Mouse (Mus musculus) liver, postnatal 0 days (tissue): Measurements from ENCODE around the gene Arhgef12. TPM values are rescaled to one million over a fixed set of nuclear protein-coding genes. Genes with fewer than 3 reads are reported as not detected.

Source experiments
- ATAC-seq: fragments of 200-750 bp; cut with Nextera tagmentation; 2 replicates; pipeline ENCODE4 v1.8.0; 2017; ENCODE audit warnings: mild to moderate bottlenecking, moderate library complexity
- DNase-seq: peaks from one replicate; pipeline ENCODE4 v3.0.0-alpha.2; 2016
- H3K27ac ChIP-seq: fragments of 300-500 bp; sonication (generic); 2 replicates; pipeline ENCODE4 v1.5.1; 2014; ENCODE audit warnings: antibody characterized with exemption, moderate library complexity, mild to moderate bottlenecking, low read depth
- H3K27me3 ChIP-seq: fragments of 300-500 bp; sonication (generic); 2 replicates; pipeline ENCODE4 v1.6.1; 2014; ENCODE audit warnings: low read length, control low read depth, mixed read lengths; ENCODE audit not compliant: insufficient read depth
- H3K36me3 ChIP-seq: fragments of 300-500 bp; sonication (generic); replicated peaks from 2 replicates; pipeline ENCODE4 v1.6.1; 2014; ENCODE audit warnings: mild to moderate bottlenecking, control low read depth, low read length, moderate library complexity, mixed read lengths; ENCODE audit not compliant: insufficient read depth
- H3K4me1 ChIP-seq: fragments of 300-500 bp; sonication (generic); 2 replicates; pipeline ENCODE4 v1.6.1; 2014; ENCODE audit warnings: antibody characterized with exemption, mild to moderate bottlenecking, control low read depth; ENCODE audit not compliant: insufficient read depth
- H3K4me2 ChIP-seq: fragments of 300-500 bp; sonication (generic); 2 replicates; pipeline ENCODE4 v1.6.1; 2014; ENCODE audit warnings: low read depth, mild to moderate bottlenecking, low read length, moderate library complexity, mixed read lengths
- H3K4me3 ChIP-seq: fragments of 300-500 bp; sonication (generic); 2 replicates; pipeline ENCODE4 v1.5.1; 2014; ENCODE audit warnings: low read depth, low read length
- H3K9ac ChIP-seq: fragments of 300-500 bp; sonication (generic); replicated peaks from 2 replicates; pipeline ENCODE4 v1.6.1; 2014; ENCODE audit warnings: mild to moderate bottlenecking, moderate library complexity
- H3K9me3 ChIP-seq: fragments of 300-500 bp; sonication (generic); 2 replicates; pipeline ENCODE4 v1.6.1; 2016; ENCODE audit warnings: mild to moderate bottlenecking, control low read depth, low read length, mixed read lengths
- CTCF ChIP-seq: sonication (generic); IDR thresholded peaks from 2 replicates; pipeline ENCODE4 v1.5.1; 2016; ENCODE audit warnings: antibody characterized with exemption, low read depth
- EP300 ChIP-seq: IDR thresholded peaks from 2 replicates; pipeline ENCODE4 v1.6.1; 2016; ENCODE audit warnings: antibody characterized with exemption, low read depth, mild to moderate bottlenecking
- WGBS: fragments of 180-500 bp; shearing (Covaris S2); extraction: QIAGEN DNeasy Blood & Tissue Kit; methylation state at CpG from one replicate; pipeline ENCODE4 v1.1.7; 2014; ENCODE audit not compliant: insufficient replicate concordance; 5-methylcytosine and 5-hydroxymethylcytosine counted together
- polyA plus RNA-seq: library from polyadenylated mRNA; unstranded; fragments of >200 nt; fragmentation: Nextera tagmentation; extraction: Ambion mirVana; gene quantifications from 2 replicates; pipeline ENCODE4 v1.2.1, GENCODE M21; 2015

Gene Arhgef12
- polyA plus RNA-seq, 1 experiment from 2014 or later: 4.8 TPM

- DNase-seq: no peak
Measured at GRCm38 (mm10) chr9:43094828-43095227, 12.2 kb downstream of the Arhgef12 start.

GRCm38 (mm10) chr9:43093803-43094202, 13.2 kb downstream of the Arhgef12 start:
- 78% methylated on average over 3 of the region's 3 CpGs for WGBS

More at GRCm38 (mm10) chr9:43094828-43095227, 12.2 kb downstream of the Arhgef12 start:
- no peaks in the 10 kb centered on the region for H3K27me3 ChIP-seq
- H3K36me3 ChIP-seq: no peaks in the 10 kb centered on the region
- no peak for ATAC-seq
- H3K4me1 ChIP-seq: peaks cover 26% of the 10 kb centered on the region
- WGBS: 80% methylated on average over 4 of the region's 4 CpGs
- no peak overlapping the region for H3K4me2 ChIP-seq
- TF ChIP-seq EP300 (no peak), CTCF (no peak)
- no peak overlapping the region for H3K27ac ChIP-seq
- no peak overlapping the region for H3K9ac ChIP-seq
- no peak overlapping the region for H3K4me3 ChIP-seq
- H3K9me3 ChIP-seq: no peaks in the 10 kb centered on the region

DNA sequence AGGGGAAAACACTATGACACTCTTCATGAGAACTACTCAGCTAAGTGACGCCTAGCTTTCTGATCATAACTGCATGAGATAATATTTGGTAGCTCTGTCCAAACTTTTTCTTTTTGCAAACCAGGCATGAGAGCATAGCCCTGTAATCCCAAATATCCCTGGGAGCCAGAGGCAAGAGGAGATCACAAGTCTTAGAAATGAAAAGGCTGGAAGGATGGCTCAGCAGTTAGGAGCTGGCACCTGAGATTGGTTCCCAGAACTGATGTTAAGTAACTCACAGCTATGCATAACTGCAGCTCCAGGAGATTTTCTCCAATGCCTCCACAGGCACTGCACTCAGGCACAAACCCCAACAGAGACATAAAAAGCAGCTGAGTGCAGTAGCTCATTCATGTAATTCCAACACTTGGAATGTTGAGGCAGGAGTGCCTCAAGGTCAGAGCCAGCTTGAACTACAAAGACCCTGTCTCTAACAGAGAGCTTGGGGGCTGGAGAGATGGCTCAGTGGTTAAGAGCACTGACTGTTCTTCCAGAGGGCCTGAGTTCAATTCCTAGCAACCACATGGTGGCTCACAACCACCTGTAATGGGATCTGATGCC, 21.3 kb downstream of the Arhgef12 start:
- no peak overlapping the region for H3K4me2 ChIP-seq
- WGBS: 88% methylated on average over 1 of the region's 1 CpGs
- H3K9me3 ChIP-seq: no peaks in the 10 kb centered on the region
- H3K27ac ChIP-seq: no peak overlapping the region
- no peaks in the 10 kb centered on the region for H3K27me3 ChIP-seq
- TF ChIP-seq CTCF (no peak), EP300 (no peak)
- H3K4me3 ChIP-seq: no peak overlapping the region
- ATAC-seq (no peak), DNase-seq (no peak)
- H3K9ac ChIP-seq: no peak overlapping the region
- 0 out of 2 replicates have a peak, but pooled peaks cover 4% of the 10 kb centered on the region for H3K36me3 ChIP-seq
- peaks cover 10% of the 10 kb centered on the region; the same call in 1 of the 2 replicates for H3K4me1 ChIP-seq

More at GRCm38 (mm10) chr9:43093803-43094202, 13.2 kb downstream of the Arhgef12 start:
- H3K4me2 ChIP-seq: no peak overlapping the region
- no peaks in the 10 kb centered on the region for H3K36me3 ChIP-seq
- no peak overlapping the region for H3K4me3 ChIP-seq
- H3K9me3 ChIP-seq: no peaks in the 10 kb centered on the region
- H3K9ac ChIP-seq: no peak overlapping the region
- TF ChIP-seq EP300 (no peak), CTCF (no peak)
- H3K4me1 ChIP-seq: peaks cover 26% of the 10 kb centered on the region
- no peaks in the 10 kb centered on the region for H3K27me3 ChIP-seq
- no peak for DNase-seq
- ATAC-seq: no peak
- H3K27ac ChIP-seq: no peak overlapping the region

DNA sequence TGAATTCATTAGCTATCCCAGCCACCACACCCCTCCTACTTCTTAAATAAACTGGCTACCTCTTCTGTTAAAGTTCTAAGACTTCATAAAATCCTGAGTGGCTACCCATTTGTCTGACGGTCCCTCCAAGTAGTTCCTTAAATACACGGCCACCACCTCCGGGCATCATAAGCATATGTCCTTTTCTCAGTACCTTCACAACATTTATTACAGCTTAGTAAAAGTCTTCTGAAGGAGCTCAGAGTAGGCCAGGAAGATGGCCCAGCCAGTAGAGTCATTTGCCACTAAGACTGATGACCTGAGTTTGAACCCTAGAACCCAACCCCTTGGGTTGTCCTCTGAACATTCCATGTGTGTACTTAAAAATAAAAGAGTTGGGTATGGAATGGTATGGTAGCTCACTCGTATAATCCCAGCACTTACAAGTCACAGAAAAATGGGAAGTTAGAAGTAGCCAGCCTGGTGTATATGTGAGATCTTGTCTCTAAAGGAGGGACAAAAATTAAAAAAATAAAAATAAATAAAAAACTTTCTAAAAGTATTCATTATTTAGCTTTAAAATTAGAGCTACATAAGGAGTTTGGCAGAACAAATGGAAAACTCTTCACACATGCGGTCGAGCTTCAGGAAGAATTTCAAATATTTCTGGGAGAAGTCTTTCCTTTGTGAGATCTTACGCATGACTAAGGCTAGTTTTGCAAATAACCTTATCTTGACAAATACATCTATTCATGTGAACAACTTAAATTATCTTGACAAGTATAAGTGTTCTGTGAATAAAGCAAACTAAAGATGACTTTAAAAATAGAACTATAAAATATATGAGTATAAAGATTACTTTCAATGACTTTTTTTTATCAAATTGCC, 22.3 kb downstream of the Arhgef12 start:
- 76% methylated on average over 7 of the region's 7 CpGs for WGBS
- TF ChIP-seq CTCF: no peak
- TF ChIP-seq EP300: no peak
- Histone ChIP-seq H3K4me2 (no peak overlapping the region), H3K4me3 (no peak overlapping the region), H3K36me3 (0 out of 2 replicates have a peak, but pooled peaks cover 4% of the 10 kb centered on the region), H3K9ac (no peak overlapping the region), H3K27ac (no peak overlapping the region), H3K9me3 (no peaks in the 10 kb centered on the region), H3K27me3 (no peaks in the 10 kb centered on the region), H3K4me1 (peaks cover 10% of the 10 kb centered on the region; the same call in 1 of the 2 replicates)
- no peak for DNase-seq
- ATAC-seq: no peak

DNA sequence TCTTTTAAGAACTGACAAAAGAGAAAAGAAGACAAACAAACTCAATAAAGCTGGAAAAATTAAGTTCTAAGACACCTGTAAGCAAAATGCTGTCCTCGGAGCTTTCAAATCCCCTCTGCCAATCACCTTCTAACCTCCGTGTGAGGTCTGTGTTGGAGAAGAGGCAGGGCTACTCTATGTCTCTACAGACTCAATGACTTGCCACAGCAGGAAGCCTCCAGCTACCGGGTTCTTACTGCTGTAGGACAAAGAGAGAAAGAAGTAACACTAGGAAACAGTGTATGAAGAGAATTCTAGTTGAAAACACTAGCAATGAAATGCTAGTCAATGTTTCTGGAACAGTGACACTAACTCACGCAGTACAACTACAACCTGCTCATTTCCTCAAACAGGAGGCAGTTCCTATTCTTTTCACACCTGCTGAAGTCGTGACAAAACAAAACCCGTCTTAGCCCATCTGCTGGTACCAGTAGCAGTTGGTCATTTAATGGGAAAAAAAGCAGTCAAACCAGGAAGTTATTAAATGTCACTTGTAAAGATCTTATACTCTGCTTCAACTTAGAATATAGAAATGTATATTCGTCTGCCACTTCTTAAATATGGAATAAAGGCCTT, 23.5 kb downstream of the Arhgef12 start:
- H3K4me1 ChIP-seq: peaks cover 10% of the 10 kb centered on the region; the same call in 1 of the 2 replicates
- ATAC-seq (no peak), DNase-seq (no peak)
- 59% methylated on average over 7 of the region's 7 CpGs for WGBS
- TF ChIP-seq EP300 (no peak), CTCF (no peak)
- H3K4me2 ChIP-seq: no peak overlapping the region
- no peaks in the 10 kb centered on the region for H3K27me3 ChIP-seq
- H3K4me3 ChIP-seq: no peak overlapping the region
- H3K9ac ChIP-seq: no peak overlapping the region
- H3K27ac ChIP-seq: no peak overlapping the region
- 0 out of 2 replicates have a peak, but pooled peaks cover 4% of the 10 kb centered on the region for H3K36me3 ChIP-seq
- no peaks in the 10 kb centered on the region for H3K9me3 ChIP-seq

GRCm38 (mm10) chr9:43078711-43079110, 28.3 kb downstream of the Arhgef12 start:
- no peak overlapping the region for H3K4me3 ChIP-seq
- H3K9ac ChIP-seq: no peak overlapping the region
- H3K9me3 ChIP-seq: no peaks in the 10 kb centered on the region
- DNase-seq (no peak), ATAC-seq (no peak)
- H3K4me2 ChIP-seq: no peak overlapping the region
- H3K27me3 ChIP-seq: no peaks in the 10 kb centered on the region
- H3K27ac ChIP-seq: no peak overlapping the region
- WGBS: 69% methylated on average over 3 of the region's 3 CpGs
- 0 out of 2 replicates have a peak, but pooled peaks cover 4% of the 10 kb centered on the region for H3K36me3 ChIP-seq
- TF ChIP-seq EP300 (no peak), CTCF (no peak)
- H3K4me1 ChIP-seq: peaks cover 10% of the 10 kb centered on the region; the same call in 1 of the 2 replicates
